Mouse (Mus musculus): ENCODE results near the gene Ubl3.
A peak's percentile ranks its signal among the peaks of the same experiment; 100 is the strongest.

Ubl3 gene

GRCm38 (mm10) chr5:148527632-148528031 is 25.0 kb downstream of the Ubl3 start:
- DNase-seq (ENCODE audit: low read depth, low spot score), result no peak

GRCm38 (mm10) chr5:148526631-148527030 is 26.0 kb downstream of the Ubl3 start:
- DNase-seq (ENCODE audit: low read depth, low spot score), result no peak

- no peak for DNase-seq (ENCODE audit: low read depth, low spot score)
These were observed 29.2 kb downstream of the Ubl3 start for GRCm38 (mm10) chr5:148523202-148523971.

GRCm38 (mm10) chr5:148522378-148522777 is 30.2 kb downstream of the Ubl3 start:
- no peak for DNase-seq (ENCODE audit: low read depth, low spot score)

GRCm38 (mm10) chr5:148517445-148517844 is 35.1 kb downstream of the Ubl3 start:
- DNase-seq (ENCODE audit: low read depth, low spot score), result no peak

GRCm38 (mm10) chr5:148512042-148512640 is 40.4 kb downstream of the Ubl3 start:
- DNase-seq (ENCODE audit: low read depth, low spot score), result no peak

- no peak for DNase-seq (ENCODE audit: low read depth, low spot score)
These were observed 42.3 kb downstream of the Ubl3 start for GRCm38 (mm10) chr5:148510265-148510664.

GRCm38 (mm10) chr5:148509731-148510130 is 42.9 kb downstream of the Ubl3 start:
- DNase-seq (ENCODE audit: low read depth, low spot score), result no peak

- peak; percentile 24 for DNase-seq (ENCODE audit: low read depth, low spot score)
These were observed 43.5 kb downstream of the Ubl3 start for GRCm38 (mm10) chr5:148508901-148509604.

GRCm38 (mm10) chr5:148505381-148505780 is 47.2 kb downstream of the Ubl3 start:
- DNase-seq (ENCODE audit: low read depth, low spot score), result no peak

GRCm38 (mm10) chr5:148502237-148502636 is 50.4 kb downstream of the Ubl3 start:
- no peak for DNase-seq (ENCODE audit: low read depth, low spot score)

GRCm38 (mm10) chr5:148501228-148501957 is 51.2 kb downstream of the Ubl3 start:
- no peak for DNase-seq (ENCODE audit: low read depth, low spot score)

- DNase-seq (ENCODE audit: low read depth, low spot score), result no peak
These were observed 52.1 kb downstream of the Ubl3 start for GRCm38 (mm10) chr5:148500516-148500915.

- no peak for DNase-seq (ENCODE audit: low read depth, low spot score)
These were observed 53.0 kb downstream of the Ubl3 start for GRCm38 (mm10) chr5:148499616-148500015.

- DNase-seq (ENCODE audit: low read depth, low spot score), result no peak
These were observed 56.6 kb downstream of the Ubl3 start for GRCm38 (mm10) chr5:148495991-148496390.

- peak; percentile 30 for DNase-seq (ENCODE audit: low read depth, low spot score)
These were observed 57.4 kb downstream of the Ubl3 start for GRCm38 (mm10) chr5:148495173-148495572.

GRCm38 (mm10) chr5:148494249-148494648 is 58.3 kb downstream of the Ubl3 start:
- no peak for DNase-seq (ENCODE audit: low read depth, low spot score)

GRCm38 (mm10) chr5:148493025-148493424 is 59.6 kb downstream of the Ubl3 start:
- DNase-seq (ENCODE audit: low read depth, low spot score), result no peak

GRCm38 (mm10) chr5:148490391-148490790 is 62.2 kb downstream of the Ubl3 start:
- no peak for DNase-seq (ENCODE audit: low read depth, low spot score)

- DNase-seq (ENCODE audit: low read depth, low spot score), result peak; percentile 72
These were observed 62.8 kb downstream of the Ubl3 start for GRCm38 (mm10) chr5:148489724-148490193.

- DNase-seq (ENCODE audit: low read depth, low spot score), result peak; percentile 46
These were observed 63.5 kb downstream of the Ubl3 start for GRCm38 (mm10) chr5:148488891-148489723.

All from skeletal muscle tissue, adult 2 months (tissue).